Mouse (Mus musculus) CD8-positive naive resting alpha-beta T cell, adult 2 months (primary cell): ENCODE measurements around the gene Ispd.

ENCODE experiments used
- DNase-seq, 2 experiments: peaks; one replicate each; pipeline ENCODE4 v3.0.0; 2022; ENCODE audit warnings: low read depth in 2 of 2, low spot score in 2 of 2

The Ispd gene

GRCm38 (mm10) chr12:36704380-36704779 is 323.1 kb downstream of the Ispd start:
- no peak for DNase-seq

DNA sequence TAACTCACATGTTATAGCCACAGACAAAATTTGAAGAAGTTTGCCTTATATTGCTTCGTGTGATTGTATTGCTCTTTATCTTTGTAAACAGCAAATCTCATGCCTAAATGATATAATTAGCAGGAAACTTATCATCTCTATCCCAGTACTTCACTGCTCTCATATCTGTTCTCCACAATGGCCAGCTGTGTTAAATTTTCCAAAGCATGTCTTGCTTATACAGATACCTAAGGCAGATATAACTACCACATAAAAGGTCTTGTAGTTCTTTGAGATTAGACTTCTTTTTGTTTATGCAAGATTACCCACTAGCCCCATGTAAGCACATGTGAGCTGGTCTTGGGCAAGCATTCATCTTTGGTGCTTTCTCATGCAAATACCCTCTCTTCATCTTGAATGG is 327.6 kb downstream of the Ispd start:
- no peak for DNase-seq

- no peak for DNase-seq
These were observed 332.8 kb downstream of the Ispd start for GRCm38 (mm10) chr12:36713866-36714662.

GRCm38 (mm10) chr12:36717526-36717925 is 336.3 kb downstream of the Ispd start:
- no peak for DNase-seq

- no peak for DNase-seq
These were observed 337.2 kb downstream of the Ispd start for GRCm38 (mm10) chr12:36718417-36718816.

DNA sequence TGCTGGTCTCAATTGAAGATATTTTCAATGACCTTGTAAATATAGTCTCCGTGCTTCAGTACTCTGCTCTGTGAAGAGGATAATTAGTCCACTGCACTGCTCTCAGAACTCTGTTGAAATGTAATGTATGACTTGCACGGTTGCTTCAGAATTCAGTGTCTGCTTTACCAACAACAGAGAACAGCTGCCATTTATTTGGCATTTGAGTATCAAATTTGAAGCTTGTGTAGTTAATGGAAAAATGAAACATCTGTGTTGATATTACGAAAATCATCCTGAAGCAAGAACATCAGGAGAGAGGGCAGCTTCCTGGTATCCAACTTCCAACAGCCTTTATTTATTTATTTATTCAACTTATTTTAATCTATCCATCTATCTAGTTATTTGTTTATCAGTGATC is 337.8 kb downstream of the Ispd start:
- DNase-seq = no peak

DNA sequence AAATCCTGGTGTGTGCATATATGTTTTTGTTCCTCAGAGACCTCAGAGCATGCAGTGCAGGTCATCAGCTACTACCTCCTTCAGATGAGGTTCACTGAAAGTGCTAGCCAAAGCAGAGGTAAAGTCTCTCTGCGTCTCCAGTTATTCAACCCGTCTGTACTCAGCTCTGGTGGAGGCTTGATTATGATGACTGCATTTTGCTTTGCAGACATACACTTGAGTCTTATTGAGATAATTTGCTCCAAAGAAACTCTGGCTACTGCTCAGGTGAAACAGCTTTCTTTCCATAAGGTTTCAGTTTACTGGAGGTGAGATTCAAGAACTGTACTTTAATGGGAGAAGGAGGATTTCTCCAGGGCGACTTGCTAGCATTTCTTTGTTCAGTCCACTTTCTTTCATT is 339.5 kb downstream of the Ispd start:
- no peak for DNase-seq

GRCm38 (mm10) chr12:36721223-36721622 is 340.0 kb downstream of the Ispd start:
- no peak for DNase-seq

DNA sequence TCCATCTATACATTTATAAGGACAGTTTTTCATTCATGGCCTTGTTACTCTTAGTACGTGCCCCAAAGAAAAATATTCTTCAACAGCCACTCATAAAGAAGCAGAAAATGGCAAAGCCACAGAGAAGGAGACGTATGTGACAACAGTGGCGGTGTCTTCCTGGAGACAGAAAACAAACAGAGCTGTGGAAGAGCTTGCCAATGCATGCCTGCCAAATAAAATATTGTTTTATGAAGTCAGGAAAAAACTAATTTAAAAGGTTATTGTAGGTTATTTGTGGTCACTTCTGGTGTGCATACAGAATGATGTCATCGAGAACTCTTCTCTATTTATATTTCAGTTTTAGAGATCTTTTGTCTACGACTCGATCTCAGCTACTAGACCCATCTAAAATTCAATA is 341.5 kb downstream of the Ispd start:
- no peak for DNase-seq

DNA sequence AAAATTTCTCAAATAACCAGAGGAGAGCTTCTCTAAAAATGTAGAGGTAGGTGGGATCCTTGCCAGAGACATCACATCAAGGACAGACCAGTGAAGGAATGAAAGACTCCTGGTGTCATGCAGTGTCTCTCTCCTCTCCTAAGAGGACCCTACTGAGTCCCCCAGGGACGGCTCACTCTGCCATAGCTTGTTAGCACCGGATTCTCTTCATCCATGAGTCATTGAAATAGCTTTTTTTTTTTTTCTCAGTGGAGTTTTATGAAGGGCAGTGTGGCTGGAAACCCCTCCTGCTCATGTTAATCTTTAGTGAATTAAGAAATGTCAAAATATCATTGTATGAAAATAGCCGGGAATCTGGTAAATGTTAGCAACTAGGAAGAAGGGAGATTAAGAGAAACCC is 342.1 kb downstream of the Ispd start:
- no peak for DNase-seq

DNA sequence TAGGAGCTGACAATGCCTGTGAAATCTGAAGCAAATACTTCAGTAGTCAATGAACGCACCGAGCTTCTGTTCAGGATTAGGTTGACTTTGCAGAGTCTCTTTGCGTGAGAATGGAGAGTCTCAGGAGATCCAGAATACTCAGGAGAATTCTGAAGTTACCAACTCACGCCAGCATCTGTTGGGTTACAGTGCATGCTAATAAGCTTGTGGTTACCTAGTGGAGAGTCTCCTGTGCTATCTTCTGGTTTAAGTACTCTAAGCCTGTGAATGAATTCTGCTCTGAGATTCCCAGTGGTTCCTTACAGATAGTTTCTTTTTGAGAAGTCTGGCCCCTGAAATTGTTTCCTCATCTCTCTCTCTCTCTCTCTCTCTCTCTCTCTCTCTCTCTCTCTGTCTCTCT is 343.0 kb downstream of the Ispd start:
- DNase-seq = no peak

DNA sequence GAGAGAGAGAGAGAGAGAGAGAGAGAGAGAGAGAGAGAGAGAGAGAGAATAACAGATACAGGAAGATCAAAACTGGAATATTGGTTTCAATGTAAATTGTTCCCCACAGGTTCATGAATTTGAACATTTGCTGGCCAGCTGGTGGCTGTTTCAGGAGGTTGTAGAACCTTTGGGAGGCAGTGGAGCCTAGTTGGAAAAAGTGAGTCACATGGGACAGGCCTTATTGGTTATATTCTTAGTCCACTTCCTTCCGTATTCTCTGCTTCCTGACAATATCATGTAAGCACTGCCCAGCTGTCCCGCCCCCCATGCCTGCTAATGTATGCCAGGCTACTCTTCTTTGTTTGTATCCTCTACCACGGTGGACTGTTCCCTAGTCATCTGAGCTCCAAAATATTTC is 344.0 kb downstream of the Ispd start:
- DNase-seq = no peak

- no peak for DNase-seq
These were observed 344.8 kb downstream of the Ispd start for GRCm38 (mm10) chr12:36726026-36726425.

DNA sequence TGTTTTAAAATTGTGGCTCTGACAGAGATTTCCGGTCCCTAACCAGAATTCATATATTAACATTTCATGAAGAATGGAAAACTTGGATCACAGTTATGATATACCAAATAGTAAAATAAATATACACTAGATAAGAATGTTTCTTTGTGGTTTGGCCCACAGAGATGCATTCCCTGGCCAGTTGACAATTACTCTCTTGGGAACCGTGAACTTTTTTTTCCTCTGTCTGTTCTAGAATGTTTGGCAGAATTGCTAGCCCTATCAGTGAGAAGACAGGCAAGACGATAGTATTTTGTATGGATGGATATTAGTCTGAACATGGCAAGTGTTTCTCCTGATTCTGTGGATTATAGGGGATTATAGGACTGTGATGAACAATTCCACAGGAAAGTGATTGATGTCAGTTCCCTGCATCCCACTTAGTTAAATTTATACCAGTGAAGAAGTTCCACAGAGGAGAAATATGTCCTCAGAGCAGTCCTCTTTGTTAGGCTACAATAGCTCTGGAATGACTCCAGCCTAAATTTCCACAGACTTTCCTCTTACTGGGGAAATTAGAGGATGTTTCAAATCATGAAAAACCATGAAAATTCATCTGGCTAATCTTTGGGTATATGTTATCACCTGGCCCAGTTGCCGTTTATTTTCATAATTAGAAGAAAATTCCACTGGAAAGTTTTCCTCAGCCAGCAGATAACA is 352.6 kb downstream of the Ispd start:
- DNase-seq = no peak
